Mouse (Mus musculus) hindbrain, embryonic 16.5 days (tissue): Measurements from ENCODE around the gene Plekhg4. TPM values are rescaled to one million over a fixed set of nuclear protein-coding genes. Genes with fewer than 3 reads are reported as not detected.
A peak's percentile ranks its signal among the peaks of the same experiment; 100 is the strongest.

Source experiments
- ATAC-seq: fragments of 200-750 bp; cut with Nextera tagmentation; 2 replicates; pipeline ENCODE4 v1.8.0; 2017; ENCODE audit warnings: moderate TSS enrichment, moderate library complexity
- H3K27ac ChIP-seq: fragments of 300-500 bp; sonication (generic); 2 replicates; pipeline ENCODE4 v1.5.1; 2014; ENCODE audit warnings: low read depth, mild to moderate bottlenecking, control low read depth, low read length, moderate library complexity
- H3K27me3 ChIP-seq: fragments of 300-500 bp; sonication (generic); replicated peaks from 2 replicates; pipeline ENCODE4 v1.6.1; 2014; ENCODE audit warnings: low read length; ENCODE audit not compliant: control insufficient read depth, insufficient read depth
- H3K36me3 ChIP-seq: fragments of 300-500 bp; sonication (generic); 2 replicates; pipeline ENCODE4 v1.6.1; 2014; ENCODE audit warnings: mild to moderate bottlenecking, low read length, moderate library complexity, mixed read lengths; ENCODE audit not compliant: control insufficient read depth, insufficient read depth
- H3K4me1 ChIP-seq: fragments of 300-500 bp; sonication (generic); 2 replicates; pipeline ENCODE4 v1.6.1; 2014; ENCODE audit warnings: low read depth, low read length; ENCODE audit not compliant: control insufficient read depth, insufficient read depth
- H3K4me2 ChIP-seq: fragments of 300-500 bp; sonication (generic); 2 replicates; pipeline ENCODE4 v1.6.1; 2014; ENCODE audit warnings: mild to moderate bottlenecking, low read length, control low read depth, moderate library complexity
- H3K4me3 ChIP-seq: fragments of 300-500 bp; sonication (generic); 2 replicates; pipeline ENCODE4 v1.5.1; 2014; ENCODE audit warnings: mild to moderate bottlenecking, low read length, control low read depth, moderate library complexity
- H3K9ac ChIP-seq: fragments of 300-500 bp; sonication (generic); 2 replicates; pipeline ENCODE4 v1.6.1; 2014; ENCODE audit warnings: low read depth, mild to moderate bottlenecking, control low read depth, low read length, moderate library complexity
- H3K9me3 ChIP-seq: fragments of 300-500 bp; sonication (generic); 2 replicates; pipeline ENCODE4 v1.6.1; 2014; ENCODE audit warnings: mild to moderate bottlenecking, low read length, moderate library complexity; ENCODE audit not compliant: control insufficient read depth
- WGBS: fragments of 180-500 bp; shearing (Covaris S2); extraction: QIAGEN DNeasy Blood & Tissue Kit; methylation state at CpG from one replicate; pipeline ENCODE4 v1.1.7; 2014; 5-methylcytosine and 5-hydroxymethylcytosine counted together
- polyA plus RNA-seq: library from polyadenylated mRNA; unstranded; fragments of >200 nt; fragmentation: Nextera tagmentation; extraction: Ambion mirVana; gene quantifications from 2 replicates; pipeline ENCODE4 v1.2.1, GENCODE M21; 2015

Gene Plekhg4
- polyA plus RNA-seq, 1 experiment from 2014 or later = 2.1 TPM

GRCm38 (mm10) chr8:105408331-105408730, 35.3 kb downstream of the Plekhg4 start:
- Histone ChIP-seq H3K4me3 (no peak overlapping the region), H3K4me1 (peaks cover 3% of the 10 kb centered on the region), H3K9ac (no peak overlapping the region), H3K4me2 (no peak overlapping the region), H3K36me3 (no peaks in the 10 kb centered on the region), H3K27me3 (no peaks in the 10 kb centered on the region), H3K27ac (no peak overlapping the region), H3K9me3 (no peaks in the 10 kb centered on the region)
- 60% methylated on average over 7 of the region's 7 CpGs for WGBS
- ATAC-seq = no peak

DNA sequence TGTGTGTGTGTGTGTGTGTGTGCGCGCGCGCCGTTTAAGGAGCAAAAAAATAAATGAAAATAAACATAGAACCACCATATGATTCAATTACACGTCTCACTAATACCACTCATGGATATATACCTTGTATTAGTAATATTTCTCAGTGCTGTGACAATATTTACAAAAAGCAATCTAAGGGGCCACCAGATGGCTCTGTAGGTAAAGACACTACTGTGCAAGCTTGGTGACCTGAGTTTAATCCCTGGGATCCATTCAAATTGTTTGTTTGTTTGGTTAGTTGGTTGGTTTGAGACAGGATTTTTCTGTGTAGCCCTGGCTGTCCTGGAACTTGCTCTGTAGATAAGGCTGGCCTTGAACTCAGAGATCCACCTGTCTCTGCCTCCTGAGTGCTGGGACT, 36.9 kb downstream of the Plekhg4 start:
- Histone ChIP-seq H3K4me1 (peaks cover 8% of the 10 kb centered on the region), H3K4me3 (no peak overlapping the region), H3K27ac (no peak overlapping the region), H3K27me3 (peaks cover 2% of the 10 kb centered on the region; the same call in 1 of the 2 replicates), H3K4me2 (no peak overlapping the region), H3K9ac (no peak overlapping the region), H3K9me3 (no peaks in the 10 kb centered on the region), H3K36me3 (no peaks in the 10 kb centered on the region)
- WGBS = 94% methylated on average over 6 of the region's 6 CpGs
- ATAC-seq = no peak

GRCm38 (mm10) chr8:105413391-105413790, 40.3 kb downstream of the Plekhg4 start, which contains the start of the genes Kctd19 and Lrrc36:
Gene Kctd19 (minus strand): TSS chr8:105413502.
Gene Lrrc36 (plus strand): TSS chr8:105413571.
- WGBS = 1% methylated on average over 34 of the region's 34 CpGs
- H3K4me2 ChIP-seq = peak within 1 kb of the TSS; percentile 87
- H3K4me3 ChIP-seq = peak within 1 kb of the TSS; percentile 41
- ATAC-seq = peak; percentile 58; the same call in 1 of the 2 replicates
- peaks cover 8% of the 10 kb centered on the region for H3K4me1 ChIP-seq
- H3K27ac ChIP-seq = no peak within 1 kb of the TSS
- peak within 1 kb of the TSS; percentile 52 for H3K9ac ChIP-seq
- no peaks in the 10 kb centered on the region for H3K36me3 ChIP-seq
- H3K9me3 ChIP-seq = no peaks in the 10 kb centered on the region
- peaks cover 2% of the 10 kb centered on the region; the same call in 1 of the 2 replicates for H3K27me3 ChIP-seq

DNA sequence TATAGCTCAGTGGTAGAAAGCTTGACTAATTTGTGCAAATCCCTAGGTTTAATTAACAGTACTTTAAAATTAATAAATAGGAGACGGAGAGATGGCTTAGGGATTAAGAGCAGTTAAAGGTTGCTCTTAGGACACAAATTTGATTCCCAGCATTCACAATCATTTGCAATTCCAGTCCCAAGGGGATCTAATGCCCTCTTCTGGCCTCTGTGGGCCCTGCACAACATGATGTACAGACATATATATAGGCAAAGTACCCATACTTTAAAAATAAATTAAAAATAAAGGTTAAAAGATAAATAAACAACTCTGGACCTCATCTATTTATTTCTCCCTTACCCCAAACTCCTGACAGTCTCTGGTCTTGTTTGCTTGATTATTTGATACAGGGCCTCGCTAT, 45.9 kb downstream of the Plekhg4 start:
- Histone ChIP-seq H3K27me3 (peaks cover 2% of the 10 kb centered on the region; the same call in 1 of the 2 replicates), H3K9me3 (no peaks in the 10 kb centered on the region), H3K4me2 (no peak overlapping the region), H3K36me3 (no peaks in the 10 kb centered on the region), H3K4me1 (no peaks in the 10 kb centered on the region; the same call in 1 of the 2 replicates), H3K9ac (no peak overlapping the region), H3K27ac (no peak overlapping the region), H3K4me3 (no peak overlapping the region)
- WGBS = 77% methylated on average over 2 of the region's 2 CpGs
- ATAC-seq = no peak

GRCm38 (mm10) chr8:105419800-105420199, 46.7 kb downstream of the Plekhg4 start:
- Histone ChIP-seq H3K27me3 (no peaks in the 10 kb centered on the region), H3K9ac (no peak overlapping the region), H3K27ac (no peak overlapping the region), H3K9me3 (no peaks in the 10 kb centered on the region), H3K4me2 (no peak overlapping the region), H3K36me3 (no peaks in the 10 kb centered on the region), H3K4me1 (no peaks in the 10 kb centered on the region), H3K4me3 (no peak overlapping the region)
- 87% methylated on average over 4 of the region's 4 CpGs for WGBS
- no peak for ATAC-seq

DNA sequence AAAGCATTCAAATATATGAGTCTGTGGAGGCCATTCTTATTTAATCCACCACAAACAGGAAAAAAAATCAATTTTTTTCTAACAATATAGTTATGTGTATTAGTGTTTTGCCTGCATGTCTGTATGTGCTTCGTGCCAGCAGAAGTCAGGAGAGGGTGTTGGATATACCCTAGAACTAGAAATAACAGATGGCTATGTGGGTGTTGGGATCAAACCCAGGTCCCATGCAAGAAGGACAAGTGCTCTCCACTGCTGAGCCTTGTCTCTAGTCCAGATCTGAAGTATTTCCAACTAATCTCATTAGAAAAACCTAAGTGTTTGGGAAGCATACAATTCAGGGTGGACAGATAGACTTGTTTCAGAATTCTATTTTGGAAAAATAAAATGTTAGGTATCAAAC, 48.9 kb downstream of the Plekhg4 start:
- Histone ChIP-seq H3K4me3 (no peak overlapping the region), H3K27me3 (no peaks in the 10 kb centered on the region), H3K4me2 (no peak overlapping the region), H3K9ac (no peak overlapping the region), H3K9me3 (no peaks in the 10 kb centered on the region), H3K27ac (no peak overlapping the region), H3K36me3 (no peaks in the 10 kb centered on the region), H3K4me1 (no peaks in the 10 kb centered on the region)
- ATAC-seq = no peak
- WGBS = 74% methylated on average over 1 of the region's 1 CpGs

- ATAC-seq = no peak
- H3K4me2 ChIP-seq = no peak overlapping the region
- no peak overlapping the region for H3K9ac ChIP-seq
- H3K27ac ChIP-seq = no peak overlapping the region
- H3K9me3 ChIP-seq = no peaks in the 10 kb centered on the region
- H3K27me3 ChIP-seq = no peaks in the 10 kb centered on the region
- no peaks in the 10 kb centered on the region for H3K4me1 ChIP-seq
- H3K4me3 ChIP-seq = no peak overlapping the region
- H3K36me3 ChIP-seq = no peaks in the 10 kb centered on the region
- 82% methylated on average over 6 of the region's 6 CpGs for WGBS
Observed at GRCm38 (mm10) chr8:105426878-105427277, 53.8 kb downstream of the Plekhg4 start.

DNA sequence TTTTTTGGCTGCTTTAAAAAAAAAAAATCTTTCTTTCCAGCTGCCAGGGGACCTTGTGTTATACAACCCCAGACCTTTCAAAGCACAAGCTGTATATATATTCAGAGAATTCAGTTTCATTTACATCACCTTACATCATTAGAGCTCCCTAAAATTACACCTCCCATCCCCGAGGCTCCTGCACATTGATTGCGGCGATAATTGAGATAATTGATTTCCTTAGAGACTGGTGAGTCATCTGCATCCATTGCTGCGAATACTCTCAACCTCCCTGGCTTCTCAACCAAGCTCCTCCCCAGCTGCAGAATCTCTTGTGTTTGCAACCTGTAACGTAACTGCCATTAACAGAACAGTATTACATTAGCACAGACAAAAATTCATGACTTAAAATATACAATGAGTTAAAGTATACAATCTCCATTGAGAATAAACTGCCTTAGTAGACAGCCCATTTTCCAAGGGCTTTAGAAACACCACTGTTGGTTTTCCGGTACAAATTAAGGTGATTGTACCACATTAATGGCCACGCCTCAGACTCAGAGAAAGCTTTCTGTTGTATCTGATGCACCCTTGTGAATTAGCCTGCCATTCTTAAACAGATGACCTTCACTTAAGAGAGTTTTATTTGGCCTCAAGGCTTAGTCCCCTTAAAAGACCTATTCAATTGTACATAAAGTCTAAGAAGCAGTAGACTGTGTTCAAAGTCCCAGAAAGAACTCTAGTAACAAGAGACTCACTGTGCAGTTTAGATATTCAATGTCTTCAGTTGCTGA, 58.9 kb downstream of the Plekhg4 start:
- no peaks in the 10 kb centered on the region for H3K9me3 ChIP-seq
- H3K27ac ChIP-seq = no peak overlapping the region
- no peak for ATAC-seq
- no peak overlapping the region for H3K9ac ChIP-seq
- H3K36me3 ChIP-seq = no peaks in the 10 kb centered on the region
- H3K4me2 ChIP-seq = no peak overlapping the region
- no peak overlapping the region for H3K4me3 ChIP-seq
- H3K4me1 ChIP-seq = peaks cover 13% of the 10 kb centered on the region
- WGBS = 46% methylated on average over 7 of the region's 7 CpGs
- no peaks in the 10 kb centered on the region; the same call in 1 of the 2 replicates for H3K27me3 ChIP-seq
